Mouse (Mus musculus) ES-Bruce4 (cell line): ENCODE measurements around the gene 6030458C11Rik. TPM values are rescaled to one million over a fixed set of nuclear protein-coding genes. Genes with fewer than 3 reads are reported as not detected.

ENCODE experiments used
- H3K27ac ChIP-seq: 2 replicates; pipeline ENCODE4 v1.5.1; 2012; ENCODE audit warnings: low read length, inconsistent platforms; ENCODE audit not compliant: insufficient read depth
- H3K27me3 ChIP-seq: 2 replicates; pipeline ENCODE4 v1.6.1; 2012; ENCODE audit warnings: mild to moderate bottlenecking, low read length, inconsistent platforms; ENCODE audit not compliant: control insufficient read depth, poor library complexity, insufficient read depth, severe bottlenecking
- H3K36me3 ChIP-seq: 2 replicates; pipeline ENCODE4 v1.6.1; 2012; ENCODE audit warnings: inconsistent platforms, mild to moderate bottlenecking, low read length, moderate library complexity; ENCODE audit not compliant: control insufficient read depth, poor library complexity, insufficient read depth, severe bottlenecking
- H3K4me1 ChIP-seq: one replicate; pipeline ENCODE4 v1.8.1; 2011; ENCODE audit warnings: low read length; ENCODE audit not compliant: control insufficient read depth, insufficient read depth
- H3K4me3 ChIP-seq: 2 replicates; pipeline ENCODE4 v1.5.1; 2011; ENCODE audit warnings: low read depth, mild to moderate bottlenecking, low read length
- H3K9ac ChIP-seq: 2 replicates; pipeline ENCODE4 v1.6.1; 2012; ENCODE audit warnings: low read depth, mild to moderate bottlenecking, inconsistent platforms; ENCODE audit not compliant: poor library complexity, severe bottlenecking
- H3K9me3 ChIP-seq: replicated peaks from 2 replicates; pipeline ENCODE4 v1.6.1; 2012; ENCODE audit warnings: mild to moderate bottlenecking, low read length, inconsistent platforms; ENCODE audit not compliant: control insufficient read depth, poor library complexity, insufficient read depth, severe bottlenecking
- CTCF ChIP-seq: IDR thresholded peaks from one replicate; pipeline ENCODE4 v1.8.1; 2011; ENCODE audit warnings: low read depth, low read length
- EP300 ChIP-seq: IDR thresholded peaks from 2 replicates; pipeline ENCODE4 v1.6.1; 2011; ENCODE audit warnings: low read depth, low read length; ENCODE audit not compliant: insufficient read depth
- POLR2A ChIP-seq: IDR thresholded peaks from one replicate; pipeline ENCODE4 v1.8.1; 2011; ENCODE audit warnings: low read length; ENCODE audit not compliant: insufficient read depth
- polyA plus RNA-seq: library from polyadenylated mRNA; stranded (reverse); fragments of >200 nt; gene quantifications from 2 replicates; pipeline ENCODE4 v1.2.4, GENCODE M21; 2011; ENCODE audit warnings: low read depth; ENCODE audit not compliant: missing spikeins, insufficient read depth, insufficient read length

Gene 6030458C11Rik
- polyA plus RNA-seq, 1 experiment: 54.8 TPM

DNA sequence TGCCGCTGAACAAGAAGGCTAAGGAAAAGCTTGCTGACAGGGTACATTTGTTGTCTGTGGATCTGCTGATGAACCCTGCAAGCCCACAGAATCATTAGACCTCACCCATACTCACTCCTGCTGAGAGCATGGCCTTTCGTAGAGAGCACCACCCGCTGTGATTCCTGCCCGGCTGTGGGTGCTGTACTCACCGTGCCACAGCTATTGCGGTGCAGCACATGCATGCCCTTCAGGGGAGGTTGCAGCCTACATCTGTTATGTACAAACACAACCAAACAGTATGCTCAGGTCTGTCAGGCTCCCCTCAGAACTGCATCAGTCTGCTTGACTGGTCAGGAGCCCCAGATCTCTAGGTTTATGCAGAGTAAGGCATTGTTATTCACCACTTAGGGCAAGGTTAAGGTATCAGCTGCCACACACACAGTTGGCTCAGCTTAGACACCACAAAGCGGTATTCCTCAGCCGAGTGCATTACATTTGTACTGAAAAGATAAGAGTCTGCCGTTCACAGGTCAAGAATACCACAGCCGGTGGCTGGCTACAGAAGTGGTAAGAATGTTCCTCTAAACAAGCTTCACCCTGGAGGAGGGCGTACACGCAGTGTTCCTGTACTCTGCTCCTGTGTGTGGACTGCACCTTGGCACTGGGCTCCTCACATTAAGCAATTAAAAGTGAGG lies 33.5 kb upstream of the 6030458C11Rik start:
- peaks cover 63% of the 10 kb centered on the region for H3K36me3 ChIP-seq
- TF ChIP-seq EP300: no peak
- no peak for TF ChIP-seq POLR2A
- no peak for TF ChIP-seq CTCF

DNA sequence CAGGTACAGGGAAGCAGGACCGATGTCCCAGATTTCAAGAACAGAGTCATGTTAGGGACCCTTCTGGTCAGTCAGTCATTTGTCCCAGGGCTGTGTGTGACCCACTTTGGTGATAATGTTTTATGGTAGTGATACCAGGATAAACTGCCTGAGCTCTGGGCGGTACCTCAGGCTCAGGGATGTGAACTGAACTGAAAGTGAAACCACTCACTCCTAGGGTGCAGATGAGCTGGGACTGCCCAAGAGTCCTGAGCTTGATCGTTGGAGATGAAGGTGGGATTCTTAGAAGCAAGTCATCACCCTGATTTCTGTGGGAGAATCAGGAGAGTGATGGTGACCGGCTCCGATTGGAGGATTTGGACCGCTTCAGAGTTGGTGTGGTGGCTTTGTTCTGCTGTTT lies 32.3 kb upstream of the 6030458C11Rik start:
- Histone ChIP-seq H3K4me3 (no peak overlapping the region), H3K9ac (no peak overlapping the region), H3K36me3 (peaks cover 62% of the 10 kb centered on the region), H3K27me3 (no peaks in the 10 kb centered on the region), H3K27ac (no peak overlapping the region), H3K9me3 (no peaks in the 10 kb centered on the region), H3K4me1 (no peaks in the 10 kb centered on the region)
- no peak for TF ChIP-seq EP300
- no peak for TF ChIP-seq POLR2A
- TF ChIP-seq CTCF: no peak

More for the DNA sequence above, 33.5 kb upstream of the 6030458C11Rik start:
- Histone ChIP-seq H3K27me3 (no peaks in the 10 kb centered on the region), H3K4me3 (no peak overlapping the region), H3K27ac (no peak overlapping the region), H3K9me3 (no peaks in the 10 kb centered on the region), H3K4me1 (no peaks in the 10 kb centered on the region), H3K9ac (no peak overlapping the region)

DNA sequence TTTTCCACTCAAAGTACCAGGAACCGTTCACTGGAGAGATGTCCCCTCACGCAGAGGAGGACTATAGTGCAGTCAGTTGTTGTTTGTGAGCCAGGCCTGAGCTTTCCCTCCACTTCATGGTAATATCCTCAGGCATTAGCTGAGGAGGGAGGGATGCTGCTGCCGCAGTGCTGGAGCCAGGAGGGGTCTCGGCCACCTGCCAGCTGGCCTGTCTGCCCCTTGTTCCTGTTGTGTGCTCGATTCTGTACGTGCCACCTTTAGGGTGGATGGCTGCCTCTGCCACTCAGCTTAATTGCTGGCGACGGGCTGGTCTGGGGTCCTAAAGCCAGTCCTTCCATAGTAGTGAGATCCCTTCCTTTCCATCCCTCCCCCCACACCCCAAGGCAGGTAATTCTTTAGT lies 29.0 kb upstream of the 6030458C11Rik start:
- Histone ChIP-seq H3K4me1 (no peaks in the 10 kb centered on the region), H3K9ac (no peak overlapping the region), H3K36me3 (peaks cover 53% of the 10 kb centered on the region), H3K27ac (no peak overlapping the region), H3K27me3 (no peaks in the 10 kb centered on the region), H3K4me3 (no peak overlapping the region), H3K9me3 (no peaks in the 10 kb centered on the region)
- TF ChIP-seq POLR2A (no peak), EP300 (no peak), CTCF (no peak)

DNA sequence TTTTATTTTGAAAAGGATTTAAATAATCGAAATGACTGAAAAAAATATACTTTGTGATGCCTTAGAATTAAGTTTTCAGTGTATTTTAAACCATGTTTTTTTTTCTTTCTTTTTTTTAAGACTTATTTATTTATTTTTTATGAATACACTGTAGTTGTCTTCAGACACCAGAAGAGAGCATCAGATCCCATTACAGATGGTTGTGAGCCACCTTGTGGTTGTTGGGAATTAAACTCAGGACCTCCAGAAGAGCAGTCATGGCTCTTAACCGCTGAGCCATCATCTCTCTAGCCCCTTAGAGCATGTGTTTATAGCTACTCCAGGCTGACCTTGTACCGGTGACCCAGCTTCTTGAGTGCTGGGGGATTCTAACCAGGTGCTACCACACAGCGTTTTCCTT lies 24.9 kb upstream of the 6030458C11Rik start:
- peaks cover 64% of the 10 kb centered on the region for H3K36me3 ChIP-seq
- H3K4me3 ChIP-seq: no peak overlapping the region

DNA sequence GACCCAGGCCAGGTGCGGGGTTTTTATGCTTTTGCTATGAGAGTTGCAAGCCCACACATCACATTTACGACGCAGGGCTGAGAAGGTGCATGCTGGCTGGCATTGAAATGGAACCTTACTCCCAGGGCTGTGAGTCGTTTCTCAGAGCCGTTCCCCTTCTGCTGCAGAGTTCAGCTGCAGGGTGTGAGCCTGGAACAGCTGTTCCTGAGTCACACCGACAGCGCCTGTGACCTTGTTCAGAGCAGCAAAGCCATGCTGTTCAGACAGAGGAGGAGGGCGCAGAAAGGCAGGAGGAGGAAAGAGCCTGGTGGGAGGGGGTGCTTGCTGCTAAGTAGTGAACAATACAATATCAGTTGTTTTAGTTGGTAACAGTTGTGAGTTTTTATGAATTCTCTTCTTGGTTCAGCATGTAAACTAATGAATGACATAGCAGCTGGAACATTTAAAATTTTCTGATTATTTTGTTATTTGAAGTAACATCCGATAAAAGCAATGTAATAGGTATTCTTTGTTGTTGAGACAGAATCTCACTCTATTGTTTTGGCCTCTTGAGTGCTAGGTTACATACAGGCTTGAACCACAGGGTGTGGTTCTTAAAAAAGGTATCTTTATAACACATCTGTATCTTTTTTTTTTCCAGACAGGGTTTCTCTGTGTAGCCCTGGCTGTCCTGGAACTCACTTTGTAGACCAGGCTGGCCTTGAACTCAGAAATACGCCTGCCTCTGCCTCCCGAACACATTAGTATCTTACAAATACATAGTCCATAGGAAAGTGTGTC lies 23.9 kb upstream of the 6030458C11Rik start:
- no peaks in the 10 kb centered on the region for H3K9me3 ChIP-seq
- H3K4me3 ChIP-seq: no peak overlapping the region
- peak overlapping the region; percentile 6 for H3K27ac ChIP-seq
- no peaks in the 10 kb centered on the region for H3K4me1 ChIP-seq
- no peak overlapping the region for H3K9ac ChIP-seq
- H3K36me3 ChIP-seq: peaks cover 68% of the 10 kb centered on the region
- H3K27me3 ChIP-seq: no peaks in the 10 kb centered on the region
- TF ChIP-seq EP300 (peak; percentile 61; the same call in 1 of the 2 replicates), CTCF (no peak)

More for the DNA sequence above, 24.9 kb upstream of the 6030458C11Rik start:
- no peak overlapping the region for H3K9ac ChIP-seq
- no peak overlapping the region for H3K27ac ChIP-seq
- H3K4me1 ChIP-seq: no peaks in the 10 kb centered on the region
- TF ChIP-seq CTCF (no peak), EP300 (no peak), POLR2A (no peak)
- H3K27me3 ChIP-seq: no peaks in the 10 kb centered on the region
- H3K9me3 ChIP-seq: no peaks in the 10 kb centered on the region

DNA sequence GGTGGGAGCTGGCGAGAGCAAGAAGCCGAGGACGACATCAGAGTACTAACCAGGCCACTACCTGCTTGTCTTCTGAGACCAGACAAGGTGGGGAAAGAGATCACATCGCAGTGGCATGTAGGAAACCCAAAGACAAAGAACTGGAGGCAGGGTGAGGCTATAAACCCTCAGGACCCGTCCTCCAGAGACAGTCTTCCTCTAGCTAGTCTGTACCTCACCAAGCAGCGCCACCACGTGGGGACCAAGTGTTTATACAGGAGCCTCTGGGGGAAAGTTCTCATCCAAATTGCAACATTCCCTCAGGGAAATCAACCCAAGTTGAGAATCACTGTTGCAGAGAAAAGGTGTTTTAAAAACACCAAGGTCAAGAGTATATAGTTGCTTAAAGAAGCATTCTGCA lies 18.4 kb upstream of the 6030458C11Rik start:
- no peak for TF ChIP-seq POLR2A
- TF ChIP-seq CTCF: peak; percentile 45
- H3K4me1 ChIP-seq: no peaks in the 10 kb centered on the region
- no peak overlapping the region for H3K9ac ChIP-seq
- H3K4me3 ChIP-seq: no peak overlapping the region
- H3K36me3 ChIP-seq: peaks cover 69% of the 10 kb centered on the region
- no peak overlapping the region for H3K27ac ChIP-seq
- H3K9me3 ChIP-seq: no peaks in the 10 kb centered on the region
- H3K27me3 ChIP-seq: no peaks in the 10 kb centered on the region
